ENCODE assay signal across 29 mouse cellular contexts in the genomic region with DNA sequence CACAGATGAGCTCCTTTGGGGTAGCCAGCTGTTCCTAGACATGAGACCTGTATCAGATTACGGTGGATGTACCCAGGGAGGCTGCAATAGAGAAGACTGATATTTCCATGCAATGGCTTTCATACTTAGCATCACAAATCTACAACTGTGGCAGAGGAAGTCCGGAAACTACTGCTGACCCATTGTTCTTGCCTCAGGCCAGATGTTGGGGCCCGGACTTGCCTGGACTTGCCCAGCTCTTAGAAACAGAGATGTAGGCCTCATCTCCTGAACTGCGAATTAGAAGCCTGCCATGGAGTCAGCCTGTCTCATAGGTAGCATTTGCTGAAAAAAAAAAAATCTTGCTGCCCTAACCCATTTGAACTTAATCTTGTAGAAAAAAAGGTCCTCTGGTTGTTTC.
DNase-seq lines count a peak whose midpoint lies in the region; ATAC-seq and TF ChIP-seq lines count a peak whose summit lies in the region.
"Had no signal": no experiment of that assay in that cellular context is flagged by ENCODE, and none has a peak within 500 bp of the region (broad histone marks: within the 10 kb centered on the region; RNA-seq: fewer than 3 reads in every experiment).

No protein-coding gene starts in this region.

- H3K27me3 ChIP-seq in CH12.LX (replicated peaks): no peaks in the 10 kb centered on the region
- H3K27me3 ChIP-seq in intestine, postnatal 0 days (replicated peaks; ENCODE audit: control insufficient read depth, insufficient read depth, low read length): no peaks in the 10 kb centered on the region
- no peaks in the 10 kb centered on the region for H3K27me3 ChIP-seq in kidney, embryonic 15.5 days
- H3K27me3 ChIP-seq in forebrain, embryonic 12.5 days: no peaks in the 10 kb centered on the region
- H3K27me3 ChIP-seq: embryonic facial prominence, embryonic 13.5 days; embryonic facial prominence, embryonic 15.5 days; forebrain, embryonic 13.5 days; forebrain, embryonic 15.5 days; Patski had no signal

- H3K4me3 ChIP-seq in CH12.LX (replicated peaks in 1 of 3; ENCODE audit: low read depth in 2 of 3, low read length in 2 of 3, poor library complexity in 1 of 3): no peak overlapping the region
- H3K4me3 ChIP-seq in intestine, postnatal 0 days (ENCODE audit: low read depth, low read length): no peak overlapping the region
- H3K4me3 ChIP-seq in kidney, embryonic 15.5 days (replicated peaks): no peak overlapping the region
- H3K4me3 ChIP-seq in forebrain, embryonic 12.5 days (replicated peaks): no peak overlapping the region
- H3K4me3 ChIP-seq: embryonic facial prominence, embryonic 13.5 days; embryonic facial prominence, embryonic 15.5 days; erythroblast, embryonic 14.5 days; forebrain, embryonic 10.5 days; forebrain, embryonic 13.5 days; forebrain, embryonic 15.5 days had no signal

- TF ChIP-seq RAD21 in CH12.LX (IDR thresholded peaks at IDR 0.05; ENCODE audit: low read depth, low read length): no peak

- H3K4me1 ChIP-seq in CH12.LX (ENCODE audit: control insufficient read depth in 1 of 2, insufficient read depth in 2 of 2): no peaks in the 10 kb centered on the region
- H3K4me1 ChIP-seq in intestine, postnatal 0 days (replicated peaks; ENCODE audit: control insufficient read depth, insufficient read depth, low read length): no peaks in the 10 kb centered on the region
- H3K4me1 ChIP-seq in kidney, embryonic 15.5 days: no peaks in the 10 kb centered on the region
- H3K4me1 ChIP-seq in forebrain, embryonic 12.5 days: no peaks in the 10 kb centered on the region
- H3K4me1 ChIP-seq: embryonic facial prominence, embryonic 13.5 days; embryonic facial prominence, embryonic 15.5 days; forebrain, embryonic 13.5 days; forebrain, embryonic 15.5 days had no signal

- DNase-seq in CH12.LX (ENCODE audit: extremely low read depth) (no peak), ES-CJ7 (ENCODE audit: low read depth, low spot score) (peak; percentile 40), R1 (ENCODE audit: low read depth, low spot score) (peak; percentile 81)
- no peak for DNase-seq in ovary, postnatal 10 days (ENCODE audit: low spot score)
- DNase-seq: adrenal gland, adult 8-10 months; adrenal gland, postnatal 14 days; adrenal gland, postnatal 36 days; B cell, adult 2 months; cerebellum, adult 11 months; cerebellum, adult 18-20 months; cerebellum, adult 8-10 months; cerebellum, adult 9-11 months; cerebellum, postnatal 14 days; cerebellum, postnatal 36 days; embryo, embryonic 11 days; forebrain, postnatal 0 days had no signal

- H3K9me3 ChIP-seq in CH12.LX (replicated peaks; ENCODE audit: low read length): peaks cover 34% of the 10 kb centered on the region
- no peaks in the 10 kb centered on the region for H3K9me3 ChIP-seq in intestine, postnatal 0 days (ENCODE audit: control insufficient read depth)
- H3K9me3 ChIP-seq in kidney, embryonic 15.5 days (replicated peaks): no peaks in the 10 kb centered on the region
- no peaks in the 10 kb centered on the region for H3K9me3 ChIP-seq in forebrain, embryonic 12.5 days
- H3K9me3 ChIP-seq: embryonic facial prominence, embryonic 13.5 days; embryonic facial prominence, embryonic 15.5 days; forebrain, embryonic 10.5 days; forebrain, embryonic 13.5 days; forebrain, embryonic 15.5 days had no signal

- no peak for TF ChIP-seq EP300 in CH12.LX (IDR thresholded peaks at IDR 0.05; ENCODE audit: low read length)

- dilution Hi-C loops in CH12.LX (cut with MboI; ENCODE audit: extremely low pct_ligation_motif_present, extremely low pct_unique_long_range_greater_than_20kb, low sequenced_read_pairs): no loop called here

- in situ Hi-C loops in CH12.LX (cut with MboI; ENCODE audit: low pct_ligation_motif_present, low pct_unique_long_range_greater_than_20kb, low sequenced_read_pairs): no loop called here

- no peak overlapping the region for H3K27ac ChIP-seq in CH12.LX (ENCODE audit: insufficient read depth, low read depth)
- H3K27ac ChIP-seq in intestine, postnatal 0 days (ENCODE audit: low read depth, low read length): no peak overlapping the region
- H3K27ac ChIP-seq in kidney, embryonic 15.5 days: no peak overlapping the region
- no peak overlapping the region for H3K27ac ChIP-seq in forebrain, embryonic 12.5 days
- H3K27ac ChIP-seq: embryonic facial prominence, embryonic 13.5 days; embryonic facial prominence, embryonic 15.5 days; forebrain, embryonic 10.5 days; forebrain, embryonic 13.5 days; forebrain, embryonic 15.5 days had no signal

- no peak overlapping the region for H3K4me2 ChIP-seq in CH12.LX (ENCODE audit: insufficient read depth, low read depth, poor library complexity, severe bottlenecking)
- no peak overlapping the region for H3K4me2 ChIP-seq in intestine, postnatal 0 days (replicated peaks; ENCODE audit: low read depth)
- no peak overlapping the region for H3K4me2 ChIP-seq in kidney, embryonic 15.5 days
- H3K4me2 ChIP-seq in forebrain, embryonic 12.5 days: no peak overlapping the region
- H3K4me2 ChIP-seq: embryonic facial prominence, embryonic 13.5 days; embryonic facial prominence, embryonic 15.5 days; forebrain, embryonic 13.5 days; forebrain, embryonic 15.5 days had no signal

- 83% methylated on average over 4 of the region's 4 CpGs for WGBS in intestine, postnatal 0 days
- WGBS in kidney, embryonic 15.5 days: 82% methylated on average over 4 of the region's 4 CpGs
- WGBS in forebrain, embryonic 12.5 days: 88% methylated on average over 4 of the region's 4 CpGs

- no peaks in the 10 kb centered on the region for H3K36me3 ChIP-seq in CH12.LX (replicated peaks in 1 of 2; ENCODE audit: control insufficient read depth in 1 of 2, insufficient read depth in 1 of 2, low read length in 1 of 2)
- no peaks in the 10 kb centered on the region for H3K36me3 ChIP-seq in intestine, postnatal 0 days (ENCODE audit: control insufficient read depth, insufficient read depth)
- no peaks in the 10 kb centered on the region for H3K36me3 ChIP-seq in kidney, embryonic 15.5 days
- H3K36me3 ChIP-seq in forebrain, embryonic 12.5 days (replicated peaks): no peaks in the 10 kb centered on the region
- H3K36me3 ChIP-seq: embryonic facial prominence, embryonic 13.5 days; embryonic facial prominence, embryonic 15.5 days; forebrain, embryonic 10.5 days; forebrain, embryonic 15.5 days; G1E had no signal

- ATAC-seq in intestine, postnatal 0 days: no peak
- ATAC-seq in kidney, embryonic 15.5 days (replicated peaks; ENCODE audit: low FRiP score): no peak
- no peak for ATAC-seq in forebrain, embryonic 12.5 days (ENCODE audit: low FRiP score)
- ATAC-seq: activated CD4-positive, CD25-positive, alpha-beta regulatory T cell, adult 4 months; CD4-positive, CD25-positive, alpha-beta regulatory T cell, adult 4 months; forebrain, embryonic 13.5 days; forebrain, embryonic 15.5 days; forebrain, postnatal 0 days; Patski had no signal

- H3K9ac ChIP-seq in CH12.LX (ENCODE audit: insufficient read depth, low read depth): no peak overlapping the region
- no peak overlapping the region for H3K9ac ChIP-seq in intestine, postnatal 0 days (ENCODE audit: low read depth, low read length)
- no peak overlapping the region for H3K9ac ChIP-seq in kidney, embryonic 15.5 days
- no peak overlapping the region for H3K9ac ChIP-seq in forebrain, embryonic 12.5 days
- H3K9ac ChIP-seq: embryonic facial prominence, embryonic 13.5 days; embryonic facial prominence, embryonic 15.5 days; forebrain, embryonic 13.5 days; forebrain, embryonic 15.5 days; forebrain, postnatal 0 days had no signal

- TF ChIP-seq POLR2A in CH12.LX (IDR thresholded peaks at IDR 0.05; ENCODE audit: low read depth, low read length): no peak

- H3K79me2 ChIP-seq in CH12.LX (replicated peaks; ENCODE audit: control insufficient read depth, extremely low read depth, insufficient read depth, poor library complexity, severe bottlenecking): no peaks in the 10 kb centered on the region

- no peak for TF ChIP-seq CTCF in CH12.LX (conservative IDR thresholded peaks at IDR 0.05 in 1 of 2, IDR thresholded peaks at IDR 0.05 in 1 of 2; ENCODE audit: low read depth in 2 of 2, low read length in 2 of 2)
- no peak for TF ChIP-seq CTCF in intestine, postnatal 0 days (IDR thresholded peaks at IDR 0.05; ENCODE audit: low read depth)

TF ChIP-seq in CH12.LX, 34 proteins besides CTCF, POLR2A, EP300 and RAD21:
- TF ChIP-seq SMC3 (IDR thresholded peaks at IDR 0.05; ENCODE audit: low read depth, low read length) (no peak), MEF2A (IDR thresholded peaks at IDR 0.05; ENCODE audit: borderline replicate concordance, low read depth, low read length) (no peak), JUN (IDR thresholded peaks at IDR 0.05; ENCODE audit: insufficient read depth, low read depth, low read length) (no peak), MYC (IDR thresholded peaks at IDR 0.05; ENCODE audit: low read depth, low read length) (no peak), CHD1 (IDR thresholded peaks at IDR 0.05; ENCODE audit: low read depth, low read length) (0 out of 2 replicates have a peak, but pooled peaks have one; percentile 48), ZC3H11A (IDR thresholded peaks at IDR 0.05; ENCODE audit: low read depth, low read length) (no peak), MAX (IDR thresholded peaks at IDR 0.05; ENCODE audit: low read length) (no peak), RCOR1 (conservative IDR thresholded peaks at IDR 0.05; ENCODE audit: low read depth, low read length) (no peak), ZKSCAN1 (IDR thresholded peaks at IDR 0.05; ENCODE audit: borderline replicate concordance, low read depth, low read length) (no peak), E2F4 (IDR thresholded peaks at IDR 0.05; ENCODE audit: insufficient replicate concordance, low read depth, low read length) (no peak), KAT2A (IDR thresholded peaks at IDR 0.05; ENCODE audit: insufficient replicate concordance, low read length) (no peak), CHD2 (IDR thresholded peaks at IDR 0.05; ENCODE audit: low read length) (no peak), USF2 (conservative IDR thresholded peaks at IDR 0.05; ENCODE audit: low read depth, low read length) (no peak), ZNF384 (IDR thresholded peaks at IDR 0.05; ENCODE audit: low read depth, low read length) (peak; percentile 33)

Comparison
In these comparisons a context has a peak if more than half of its experiments do, and no peak if none do; other contexts are left out.
1. DNase-seq: peak in ES-CJ7 (single experiment) and R1 (single experiment); none in CH12.LX (single experiment) and ovary, postnatal 10 days (single experiment).